Mouse (Mus musculus) neural tube, embryonic 11.5 days (tissue): Measurements from ENCODE around the gene Grk3. TPM values are rescaled to one million over a fixed set of nuclear protein-coding genes. Genes with fewer than 3 reads are reported as not detected.

ENCODE experiments used
- polyA plus RNA-seq: library from polyadenylated mRNA; unstranded; fragments of >200 nt; fragmentation: Nextera tagmentation; extraction: Ambion mirVana; gene quantifications from 2 replicates; pipeline ENCODE4 v1.2.1, GENCODE M21; 2014

Gene Grk3
- polyA plus RNA-seq, 1 experiment from 2014 or later = 5.9 TPM

Other genes starting within 250 kb of the Grk3 start
- gene Myo18b, start 119.4 kb downstream of the Grk3 start, polyA plus RNA-seq = 0.66 and 1.1 TPM in 2 replicates
- gene Crybb2, start 54.3 kb upstream of the Grk3 start, polyA plus RNA-seq = not detected in 2 replicates
- not detected in 2 replicates for gene Crybb3, start 65.8 kb upstream of the Grk3 start, polyA plus RNA-seq
- 1.3 and 1.5 TPM in 2 replicates for gene 2900026A02Rik, start 205.4 kb upstream of the Grk3 start, polyA plus RNA-seq
- gene Tmem211, start 211.1 kb upstream of the Grk3 start, polyA plus RNA-seq = not detected in 2 replicates